Mouse (Mus musculus): ENCODE measurements at regions not wholly inside any gene's neighbourhood (a gene's known extent, or its start where the extent isn't known, plus 50 kb on each side); places are given as distances from the start of the nearest gene placed in this dataset.

DNA sequence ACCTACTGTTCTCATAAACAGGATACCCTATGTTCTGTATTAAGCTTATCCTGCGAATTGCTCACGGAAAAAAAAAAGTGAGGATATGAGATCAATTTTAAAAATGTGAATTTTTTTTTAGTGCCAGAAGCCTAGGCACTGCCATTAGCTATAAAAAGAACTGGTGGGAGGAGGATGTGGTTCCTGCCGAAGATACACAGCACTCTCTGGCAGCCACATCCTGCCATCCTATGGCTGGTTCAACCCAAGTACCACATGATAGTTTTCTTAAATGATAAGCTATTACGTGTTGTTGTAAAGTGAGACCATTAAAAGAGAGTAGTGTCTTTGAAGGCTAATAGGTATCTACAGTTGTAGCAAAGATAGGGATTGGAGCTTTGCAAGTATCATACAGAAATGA, 58.2 kb upstream of the Ppp3ca start:
- DNase-seq (ENCODE audit: extremely low read depth, low read depth, low spot score) = no peak

DNA sequence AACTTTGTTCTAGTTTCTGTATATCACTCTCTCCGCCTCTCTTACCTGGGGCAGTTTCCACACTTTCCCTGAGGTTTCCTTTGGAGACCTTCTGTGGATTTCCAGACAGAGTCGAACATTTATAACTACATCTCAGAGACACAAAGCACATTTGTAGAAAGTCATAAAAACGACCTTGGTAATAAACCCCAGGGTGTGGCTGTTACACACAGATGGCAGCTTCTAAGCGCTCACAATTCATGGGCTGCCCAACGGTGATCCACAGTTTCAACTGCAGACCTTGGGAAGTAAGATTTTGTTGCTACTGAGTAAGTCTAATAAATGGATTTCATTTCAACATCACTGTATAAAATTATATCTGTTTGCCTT, 59.4 kb upstream of the Ppp3ca start:
- DNase-seq (ENCODE audit: extremely low read depth, low read depth, low spot score) = no peak

DNA sequence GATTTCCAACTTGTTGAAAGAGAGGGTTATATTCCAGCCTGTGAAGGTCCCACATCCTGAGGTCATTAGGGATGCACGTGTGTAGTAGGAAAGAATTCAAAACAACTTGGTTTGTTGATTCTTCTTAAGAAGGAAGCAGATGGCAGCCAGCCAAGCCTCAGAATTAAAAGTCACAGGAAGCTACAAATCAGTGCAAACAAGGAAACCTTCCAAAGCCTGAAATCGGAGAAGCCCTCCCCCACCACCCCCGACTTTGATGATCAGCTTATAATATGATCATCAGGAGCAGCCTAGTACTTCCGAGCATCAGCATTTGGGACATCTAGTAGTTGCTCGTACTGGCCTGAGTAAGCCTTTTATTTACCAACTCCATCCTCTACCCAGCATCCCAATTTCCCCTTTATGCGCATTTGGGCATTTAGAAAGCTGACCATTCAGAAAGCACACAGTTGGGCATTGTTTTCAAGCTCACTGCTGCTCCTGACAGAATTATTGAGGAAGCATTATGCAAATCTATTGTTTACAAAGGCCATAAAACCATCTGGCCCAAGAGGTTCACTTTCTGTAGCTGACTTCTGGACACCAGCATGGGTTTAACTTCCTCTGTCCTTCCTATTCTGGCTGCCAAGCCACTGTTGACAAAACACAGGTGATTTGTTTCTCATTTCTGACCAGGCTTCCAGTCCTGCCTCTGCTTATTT, 59.9 kb upstream of the Ppp3ca start:
- DNase-seq (ENCODE audit: extremely low read depth, low read depth, low spot score) = no peak

DNA sequence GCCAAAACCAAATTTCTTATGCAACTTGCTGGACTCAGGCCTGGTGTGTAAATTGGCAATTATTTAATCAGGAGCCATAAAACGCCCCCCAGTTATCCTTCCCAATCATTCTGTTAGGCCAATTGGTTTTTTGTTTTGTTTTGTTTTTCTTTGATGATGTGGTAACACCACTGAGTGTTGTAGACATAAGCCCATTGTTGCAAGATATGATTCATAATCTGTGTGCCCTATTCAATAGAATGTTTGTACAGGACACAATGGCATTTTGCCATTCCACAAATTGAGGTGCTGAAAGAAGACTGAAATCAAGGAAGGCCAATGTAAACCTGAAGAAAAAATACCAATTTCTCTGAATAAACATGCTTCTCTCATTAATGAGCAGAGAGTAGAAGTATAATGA, 68.2 kb upstream of the Ppp3ca start:
- DNase-seq (ENCODE audit: extremely low read depth, low read depth, low spot score) = peak; percentile 50

DNA sequence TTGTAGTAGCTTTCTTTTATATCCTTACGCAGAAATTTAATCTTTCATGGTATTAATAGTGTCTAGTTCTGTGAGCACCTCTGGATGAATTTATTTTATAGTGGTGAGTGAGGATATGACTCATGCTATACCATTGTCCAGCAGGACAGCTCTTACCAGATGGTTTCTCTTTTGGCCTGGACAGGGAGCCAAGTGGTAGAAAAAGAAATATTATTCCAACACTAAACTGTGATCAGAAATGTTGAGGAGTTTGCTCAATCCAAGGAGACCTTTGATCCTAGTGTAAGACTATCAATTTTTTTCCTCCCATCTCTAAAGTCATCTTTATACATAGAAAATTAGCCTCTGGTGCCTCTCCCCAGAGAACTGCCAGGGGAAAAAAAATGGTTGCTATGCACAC, 86.0 kb upstream of the Ppp3ca start:
- DNase-seq (ENCODE audit: extremely low read depth, low read depth, low spot score) = no peak

DNA sequence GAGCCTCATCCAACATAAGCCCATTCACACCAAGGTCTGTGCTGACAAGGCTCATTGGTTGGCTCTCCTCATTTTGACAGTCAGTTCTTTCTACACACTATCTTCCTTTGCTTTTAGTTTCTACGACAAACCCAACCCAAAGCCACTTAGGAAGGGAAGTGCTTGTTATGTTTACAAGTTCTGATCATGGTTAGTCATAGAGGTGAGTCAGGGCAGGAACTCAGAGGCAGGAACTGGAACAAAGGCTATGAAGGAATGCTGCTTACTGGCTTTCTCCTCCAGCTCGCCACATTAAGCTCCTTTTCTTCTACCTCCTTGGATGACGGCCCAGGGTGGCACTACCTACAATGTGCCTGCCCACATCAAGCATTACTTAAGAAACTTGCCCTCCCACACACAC, 91.9 kb upstream of the Ppp3ca start:
- peak; percentile 14 for DNase-seq (ENCODE audit: extremely low read depth, low read depth, low spot score)

DNA sequence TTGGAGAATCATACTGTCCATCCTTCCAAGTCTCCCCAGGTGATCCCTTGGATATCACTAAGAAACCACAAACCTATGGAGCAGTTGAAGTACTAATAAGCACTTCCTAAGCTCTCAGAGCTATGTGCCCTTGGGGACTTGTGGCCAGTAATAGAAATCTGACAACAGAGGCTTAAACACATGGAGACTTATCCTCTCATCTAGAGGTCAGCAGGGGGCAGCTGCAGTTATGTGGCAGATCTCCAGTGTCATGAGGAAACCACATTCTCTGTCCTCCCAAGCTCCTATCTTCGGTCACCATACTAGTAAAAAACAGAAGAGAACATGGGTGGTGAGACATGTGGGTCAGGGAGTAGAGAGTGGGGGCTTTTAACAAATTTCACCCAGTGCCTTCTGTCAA, 99.4 kb upstream of the Ppp3ca start:
- DNase-seq (ENCODE audit: extremely low read depth, low read depth, low spot score) = no peak

DNA sequence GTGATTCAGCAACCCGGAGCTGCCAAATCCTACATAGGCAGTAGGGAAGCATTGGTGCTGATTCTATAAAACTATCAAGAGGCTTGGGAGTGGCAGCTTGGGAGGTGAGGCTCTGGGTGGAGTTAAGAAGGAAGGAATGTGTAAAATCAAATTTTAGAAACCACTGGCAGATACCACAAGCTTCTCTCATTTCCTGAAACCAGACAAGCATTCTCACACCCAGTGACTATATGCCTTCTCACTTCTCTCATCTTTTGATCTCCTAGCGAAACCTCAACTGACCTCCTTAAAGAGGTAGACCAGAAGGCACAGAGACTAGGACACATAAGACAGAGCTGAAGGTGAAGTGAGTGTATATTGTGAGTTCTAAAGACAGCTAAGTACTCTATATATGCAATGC, 113.4 kb upstream of the Ppp3ca start:
- no peak for DNase-seq (ENCODE audit: extremely low read depth, low read depth, low spot score)

DNA sequence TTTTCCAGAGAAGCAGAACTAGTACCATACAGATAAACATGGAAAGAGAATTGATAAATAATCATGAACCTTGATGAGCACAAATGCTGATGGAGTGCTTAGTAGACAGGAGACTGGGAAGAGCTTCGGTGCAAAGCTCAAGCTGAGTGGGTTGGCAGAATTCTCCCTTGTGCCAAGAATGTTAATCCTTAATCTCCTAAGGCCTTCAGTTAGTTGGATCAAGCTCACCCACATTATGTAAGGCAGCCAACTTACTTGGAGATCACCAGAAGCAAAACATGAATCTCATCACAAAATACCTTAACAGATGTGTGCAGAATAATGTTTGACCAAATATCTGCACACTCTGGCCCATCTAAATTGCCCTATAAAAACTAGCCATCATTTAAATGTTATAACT, 120.5 kb upstream of the Ppp3ca start:
- peak; percentile 56 for DNase-seq (ENCODE audit: extremely low read depth, low read depth, low spot score)

DNA sequence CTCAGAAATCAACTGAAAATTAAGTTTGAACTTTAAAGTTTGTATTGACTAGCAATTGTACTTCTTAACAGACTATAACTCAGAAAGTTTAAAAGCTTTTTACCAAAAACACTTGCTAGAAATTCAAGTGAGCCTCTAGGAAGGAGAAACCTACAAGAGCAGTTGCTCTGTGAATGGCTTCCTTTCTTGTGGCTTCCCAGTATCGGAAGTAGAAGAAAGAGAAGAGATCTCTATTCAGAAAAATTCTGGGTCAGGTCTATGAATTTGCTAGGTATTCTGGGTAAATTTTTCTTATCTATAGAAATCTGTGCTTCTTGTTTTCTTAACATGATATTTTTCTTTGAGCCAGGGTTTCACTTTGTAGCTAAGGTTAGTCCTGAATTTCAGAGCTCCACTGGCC, 138.3 kb upstream of the Ppp3ca start:
- DNase-seq (ENCODE audit: extremely low read depth, low read depth, low spot score) = no peak

DNA sequence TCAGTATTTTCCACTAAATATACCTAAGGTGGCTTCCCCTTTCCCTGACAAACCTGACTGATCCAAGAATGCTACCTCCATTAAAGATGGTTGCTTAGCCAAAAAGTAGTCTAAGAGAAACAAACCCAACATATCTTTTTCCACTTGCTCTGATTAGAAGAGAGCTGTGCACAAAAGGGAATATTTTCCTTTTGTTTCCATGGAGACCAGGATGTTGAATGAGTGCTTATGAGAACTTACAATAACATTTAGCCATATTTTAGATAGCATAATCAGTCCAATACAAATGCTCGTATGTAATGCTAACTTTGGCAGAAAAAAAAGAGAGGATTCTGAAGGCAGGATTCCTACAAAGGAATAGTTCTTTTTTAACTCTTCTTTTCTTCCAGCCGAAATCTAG, 161.3 kb upstream of the Ppp3ca start:
- DNase-seq (ENCODE audit: extremely low read depth, low read depth, low spot score) = no peak

DNA sequence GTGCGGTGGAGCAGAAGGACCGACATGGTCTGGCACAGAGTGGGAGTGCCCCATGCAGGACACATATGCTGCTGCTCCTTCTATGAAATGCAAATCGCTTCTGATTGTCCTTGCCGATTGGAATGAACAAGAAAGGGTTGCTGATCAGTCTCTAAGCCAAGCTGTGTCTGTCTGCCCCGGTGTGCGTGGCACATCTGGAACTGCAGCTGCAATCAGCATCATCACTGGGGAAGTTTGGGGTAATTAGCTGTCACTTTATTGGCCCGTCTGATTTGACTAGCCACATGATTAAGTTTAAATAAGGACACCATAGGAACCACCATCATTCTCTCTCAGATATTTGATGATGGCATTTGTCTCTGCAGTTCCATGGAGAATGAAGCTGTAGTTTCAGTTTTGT, 162.9 kb upstream of the Ppp3ca start:
- no peak for DNase-seq (ENCODE audit: extremely low read depth, low read depth, low spot score)

DNA sequence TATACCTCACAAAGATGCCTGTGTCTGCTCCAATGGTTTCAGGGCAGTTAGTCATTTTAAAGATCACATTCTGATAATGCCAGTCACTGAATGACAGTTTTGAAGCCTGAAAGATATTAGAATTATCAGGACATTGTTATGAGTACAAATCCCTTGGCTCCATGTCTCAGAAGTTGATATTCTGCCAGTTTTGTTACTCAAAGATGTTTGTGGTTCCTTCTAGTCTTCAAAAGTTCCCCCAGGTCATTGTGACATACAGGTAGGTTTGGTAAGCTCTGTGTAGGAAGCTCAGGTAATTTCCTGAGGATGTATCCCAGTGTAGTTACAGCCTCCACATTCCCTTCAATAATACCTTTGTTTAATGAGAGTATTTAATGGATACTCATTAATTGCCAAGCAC, 169.0 kb upstream of the Bank1 start:
- DNase-seq (ENCODE audit: extremely low read depth, low read depth, low spot score) = peak; percentile 95

DNA sequence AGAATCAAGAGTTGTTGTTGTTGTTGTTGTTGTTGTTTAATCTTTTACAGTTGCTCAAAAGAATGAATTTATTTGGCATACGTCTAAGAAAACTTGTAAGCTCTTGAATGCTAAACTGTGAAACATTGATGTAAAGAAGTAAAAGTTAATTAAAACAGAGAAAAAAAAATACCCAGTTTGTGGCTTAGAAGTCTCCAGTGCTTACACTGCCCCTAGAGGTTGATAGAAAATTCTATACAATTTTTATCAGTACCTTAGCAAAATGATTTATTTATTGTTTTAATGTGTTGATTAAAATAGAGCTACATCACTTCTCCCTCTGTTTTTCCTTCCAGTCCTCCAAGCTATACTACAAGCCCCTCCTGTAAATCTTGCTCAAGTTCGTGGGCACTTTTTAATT, 165.8 kb upstream of the Bank1 start:
- DNase-seq (ENCODE audit: extremely low read depth, low read depth, low spot score) = no peak

DNA sequence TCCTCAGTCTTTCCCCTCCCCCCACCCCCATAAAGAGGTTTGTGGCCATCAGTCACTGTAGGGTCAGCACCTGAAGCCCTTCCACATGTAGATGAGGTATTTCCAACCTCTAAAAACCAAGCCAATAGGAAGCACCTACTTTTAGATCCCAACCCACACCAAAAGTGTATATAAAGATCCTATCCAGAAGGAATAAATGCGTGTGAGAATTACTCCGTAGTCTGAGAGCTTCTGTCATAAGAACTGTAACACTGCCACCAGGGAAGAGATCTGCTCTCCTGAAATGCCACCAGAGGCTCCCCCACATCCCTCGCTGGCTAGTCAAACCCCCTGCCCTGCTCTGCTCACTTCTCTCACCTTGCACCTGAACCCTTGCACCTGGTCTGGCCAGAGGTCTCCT, 145.8 kb upstream of the Bank1 start:
- no peak for DNase-seq (ENCODE audit: extremely low read depth, low read depth, low spot score)

DNA sequence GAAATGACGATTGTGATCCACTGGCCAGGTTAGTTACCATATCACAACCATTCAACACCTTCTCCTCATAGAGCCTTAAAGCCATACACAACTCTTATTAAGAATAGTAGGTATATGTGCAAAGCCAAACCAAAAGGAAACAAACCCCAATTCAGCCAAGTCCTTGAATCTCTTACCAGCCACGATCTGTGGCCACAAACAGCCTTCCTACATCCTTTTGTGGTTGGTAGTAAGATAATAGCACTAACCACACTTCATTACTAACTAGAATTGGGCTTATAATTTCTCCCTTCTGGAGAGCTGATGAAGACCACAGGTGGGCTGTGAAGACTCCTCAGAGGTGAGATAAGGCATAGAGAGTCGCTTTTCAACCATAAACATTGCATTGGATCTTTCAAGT, 136.9 kb upstream of the Bank1 start:
- DNase-seq (ENCODE audit: extremely low read depth, low read depth, low spot score) = no peak

DNA sequence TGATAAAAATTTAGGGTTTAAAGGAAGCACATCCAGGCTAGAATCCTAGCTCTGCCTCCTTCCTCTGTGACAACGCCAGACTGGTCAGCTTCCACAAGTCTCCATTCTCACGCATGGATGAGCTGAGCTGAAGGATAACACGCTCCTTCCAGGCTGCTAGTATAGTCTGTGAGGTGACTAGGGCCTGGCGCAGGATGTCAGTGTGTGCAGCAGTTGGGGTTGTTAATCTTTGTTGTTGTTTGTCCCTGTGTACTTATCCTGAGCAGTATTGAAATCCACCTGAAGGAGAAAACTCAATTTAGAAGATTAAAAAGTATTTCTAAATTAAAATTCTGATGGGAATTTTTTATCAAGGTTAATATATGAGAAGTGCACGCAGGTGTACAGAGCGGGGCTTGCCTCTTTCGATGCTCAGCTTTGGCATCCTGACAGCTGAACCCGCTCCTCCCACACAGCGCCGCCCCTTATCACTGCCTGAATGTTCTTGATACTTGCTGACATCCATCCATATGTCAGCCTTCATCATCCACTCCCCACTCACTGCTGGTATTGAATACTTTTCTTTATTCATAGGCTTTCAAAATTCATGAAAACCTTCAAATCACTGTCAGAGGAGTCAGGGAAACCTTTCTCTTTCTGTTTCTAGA, 130.7 kb upstream of the Bank1 start:
- no peak for DNase-seq (ENCODE audit: extremely low read depth, low read depth, low spot score)

DNA sequence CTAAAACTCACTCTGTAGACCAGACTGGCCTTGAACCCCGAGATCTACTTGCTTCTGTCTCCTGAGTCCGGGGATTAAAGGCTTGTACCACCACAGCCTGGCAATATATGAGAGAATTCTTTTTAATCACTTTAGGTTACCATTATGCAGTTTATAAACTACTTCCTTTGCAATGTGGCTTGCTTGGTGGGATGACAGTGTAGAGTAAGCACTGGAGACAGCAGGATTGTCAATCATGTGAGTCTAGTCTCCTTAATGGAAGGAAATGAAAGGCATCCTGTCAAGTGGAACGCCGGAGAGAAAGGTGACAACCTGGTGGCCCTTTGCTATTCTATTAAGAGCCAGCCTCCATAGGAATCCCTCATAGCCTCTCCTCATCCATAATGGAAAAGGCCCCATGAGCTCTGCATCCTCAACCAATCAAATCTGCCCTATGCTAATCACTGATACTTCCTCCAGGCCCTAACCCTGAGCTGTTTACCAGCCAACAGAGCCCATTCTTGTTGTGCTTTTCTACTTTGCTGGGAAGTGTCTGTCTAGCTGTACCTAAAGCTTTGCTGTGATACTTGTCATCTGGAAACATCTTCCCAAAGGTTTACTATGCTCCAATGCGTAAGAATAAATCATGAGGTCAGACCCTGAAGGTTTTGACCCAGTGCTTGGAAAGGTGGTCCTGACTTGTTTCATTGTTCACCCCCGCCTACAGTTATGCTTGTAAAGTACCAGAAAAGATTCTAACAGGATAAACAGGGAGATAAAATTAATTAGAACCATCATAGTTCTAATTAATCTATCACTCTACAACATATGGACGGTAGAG, 130.0 kb upstream of the Bank1 start:
- no peak for DNase-seq (ENCODE audit: extremely low read depth, low read depth, low spot score)

DNA sequence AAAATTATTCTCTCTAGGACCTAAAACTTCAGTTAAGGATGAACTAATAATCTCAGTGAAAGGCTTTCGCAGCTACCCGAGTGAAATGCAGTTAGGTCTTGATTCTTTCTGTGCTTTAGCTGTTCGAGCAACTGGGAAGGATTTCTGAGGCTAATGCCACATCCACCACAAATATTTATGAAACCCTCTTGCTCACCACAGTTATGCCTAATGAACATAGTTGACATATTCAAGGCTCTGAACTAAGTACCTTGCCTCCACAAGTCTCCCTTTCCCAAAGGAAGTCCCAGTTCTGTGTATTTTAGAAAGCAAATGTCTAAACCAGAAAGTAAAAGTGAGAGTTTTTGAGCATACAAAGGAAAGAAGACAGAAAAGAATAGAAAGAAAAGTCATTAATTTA, 129.1 kb upstream of the Bank1 start:
- DNase-seq (ENCODE audit: extremely low read depth, low read depth, low spot score) = no peak

DNA sequence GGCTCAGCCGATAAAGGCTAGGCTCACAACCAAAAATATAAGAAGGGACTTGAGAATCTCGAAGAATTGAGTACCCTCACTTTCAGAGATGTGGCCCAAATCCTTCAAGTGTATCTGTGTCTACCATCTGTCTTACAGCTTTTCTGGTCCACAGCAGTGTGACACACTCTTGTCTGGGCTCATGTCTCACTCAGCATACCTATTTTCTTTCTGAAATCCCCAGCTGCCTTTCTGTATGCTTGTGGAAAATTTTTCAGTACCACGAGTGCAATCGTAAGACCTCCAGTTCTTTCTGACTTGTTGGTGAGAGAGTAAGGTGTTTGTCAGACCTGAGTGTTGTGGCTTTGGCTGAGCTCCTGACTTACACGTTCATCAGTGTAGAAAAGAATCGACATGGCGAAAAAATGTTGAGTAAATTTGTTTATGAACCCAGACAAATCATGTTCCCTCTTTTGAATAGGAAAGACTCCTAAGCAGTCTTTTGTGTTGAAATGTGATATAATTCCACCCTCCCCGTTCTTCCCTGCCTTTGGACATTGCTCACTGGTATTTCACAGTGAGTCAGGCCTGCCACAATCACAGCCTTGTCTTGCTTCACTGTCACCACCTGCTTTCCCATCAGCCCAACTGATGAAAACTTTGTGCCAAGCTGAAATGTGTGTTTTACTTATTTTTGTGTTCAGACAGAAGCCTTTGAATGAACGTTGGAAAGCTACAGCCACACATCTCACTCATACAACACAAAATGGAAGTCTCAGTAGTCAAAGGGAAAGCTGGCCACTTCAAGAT, 125.3 kb upstream of the Bank1 start:
- no peak for DNase-seq (ENCODE audit: extremely low read depth, low read depth, low spot score)

DNA sequence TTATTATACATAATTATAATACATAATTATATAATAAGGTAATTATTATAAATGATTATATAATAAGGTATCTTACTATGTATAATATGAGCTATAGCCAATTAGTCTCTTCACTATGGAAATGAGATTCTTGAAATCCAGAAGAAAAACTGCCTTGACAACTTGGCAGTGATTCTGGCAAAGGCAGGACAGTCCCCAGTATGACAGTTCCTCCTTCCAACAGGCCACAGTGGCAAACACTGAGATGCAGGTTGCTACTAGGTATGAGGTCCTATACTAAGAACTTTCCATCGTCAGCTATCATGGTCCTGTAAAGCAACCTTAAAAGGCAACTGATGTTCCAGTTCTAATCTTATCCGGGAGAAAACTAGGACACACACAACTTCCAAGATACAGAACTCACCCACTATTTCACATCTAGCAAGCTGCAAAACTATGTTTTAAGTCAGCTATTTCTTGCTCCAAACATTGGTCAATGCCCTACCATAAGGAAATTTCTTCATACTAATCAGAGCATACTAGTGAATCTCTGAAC, 124.6 kb upstream of the Bank1 start:
- DNase-seq (ENCODE audit: extremely low read depth, low read depth, low spot score) = no peak

Data from fat pad, adult 2 months (tissue).